Mouse (Mus musculus) hindbrain, embryonic 14.5 days (tissue): ENCODE measurements around the gene Pdlim1. TPM values are rescaled to one million over a fixed set of nuclear protein-coding genes. Genes with fewer than 3 reads are reported as not detected.
"Not testable (repeated sequence)": the region's sequence is repeated elsewhere in the genome, so short reads cannot be mapped to it uniquely, and the experiment has no call there.

Source experiments
- ATAC-seq: fragments of 200-750 bp; cut with Nextera tagmentation; 2 replicates; pipeline ENCODE4 v1.8.0; 2017; ENCODE audit warnings: moderate number of reproducible peaks, mild to moderate bottlenecking, moderate TSS enrichment, moderate library complexity; ENCODE audit not compliant: low FRiP score
- DNase-seq: peaks from one replicate; pipeline ENCODE4 v3.0.0-alpha.2; 2015; ENCODE audit warnings: low spot score
- H3K27ac ChIP-seq: fragments of 300-500 bp; sonication (generic); 2 replicates; pipeline ENCODE4 v1.5.1; 2014; ENCODE audit warnings: mild to moderate bottlenecking, moderate library complexity
- H3K27me3 ChIP-seq: fragments of 300-500 bp; sonication (generic); 2 replicates; pipeline ENCODE4 v1.6.1; 2014; ENCODE audit warnings: mild to moderate bottlenecking, low read length, mixed read lengths; ENCODE audit not compliant: control insufficient read depth, insufficient read depth
- H3K36me3 ChIP-seq: fragments of 300-500 bp; sonication (generic); replicated peaks from 2 replicates; pipeline ENCODE4 v1.6.1; 2014; ENCODE audit not compliant: control insufficient read depth, insufficient read depth
- H3K4me1 ChIP-seq: fragments of 300-500 bp; sonication (generic); replicated peaks from 2 replicates; pipeline ENCODE4 v1.6.1; 2014; ENCODE audit warnings: antibody characterized with exemption, low read length, mixed read lengths; ENCODE audit not compliant: control insufficient read depth, insufficient read depth
- H3K4me2 ChIP-seq: fragments of 300-500 bp; sonication (generic); replicated peaks from 2 replicates; pipeline ENCODE4 v1.6.1; 2014; ENCODE audit warnings: mild to moderate bottlenecking, moderate library complexity
- H3K4me3 ChIP-seq: fragments of 300-500 bp; sonication (generic); replicated peaks from 2 replicates; pipeline ENCODE4 v1.5.1; 2014; ENCODE audit warnings: mild to moderate bottlenecking, low read length
- H3K9ac ChIP-seq: fragments of 300-500 bp; sonication (generic); 2 replicates; pipeline ENCODE4 v1.6.1; 2014
- H3K9me3 ChIP-seq: fragments of 300-500 bp; sonication (generic); 2 replicates; pipeline ENCODE4 v1.6.1; 2016; ENCODE audit warnings: low read length; ENCODE audit not compliant: control insufficient read depth
- WGBS: fragments of 180-500 bp; shearing (Covaris S2); extraction: QIAGEN DNeasy Blood & Tissue Kit; methylation state at CpG from one replicate; pipeline ENCODE4 v1.1.7; 2014; 5-methylcytosine and 5-hydroxymethylcytosine counted together
- polyA plus RNA-seq: library from polyadenylated mRNA; unstranded; fragments of >200 nt; fragmentation: Nextera tagmentation; extraction: Ambion mirVana; gene quantifications from 2 replicates; pipeline ENCODE4 v1.2.1, GENCODE M21; 2014

Pdlim1 gene
- polyA plus RNA-seq, 1 experiment from 2014 or later: 9.0 TPM

DNA sequence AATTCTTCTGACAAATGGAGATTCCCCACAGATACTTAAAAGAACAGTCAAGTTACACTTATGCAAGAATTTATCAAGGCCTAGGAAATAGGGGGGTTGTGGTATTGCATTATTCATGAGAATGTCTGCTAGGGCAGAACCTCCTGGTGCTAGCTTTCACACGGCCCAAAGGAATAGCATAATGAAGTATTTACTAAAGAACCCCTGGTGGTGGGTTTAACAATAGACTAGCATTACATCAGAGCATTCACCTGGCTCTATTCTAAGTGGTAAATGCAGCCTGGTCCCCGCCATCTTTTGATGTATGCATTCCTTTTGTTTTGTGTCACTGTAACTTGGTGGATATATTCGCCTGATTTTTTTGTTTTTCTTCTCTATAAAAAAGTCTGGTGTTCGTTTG is 68.7 kb downstream of the Pdlim1 start:
- H3K27ac ChIP-seq, DNase-seq, H3K27me3 ChIP-seq, H3K4me1 ChIP-seq, H3K4me2 ChIP-seq, ATAC-seq, H3K9ac ChIP-seq, H3K9me3 ChIP-seq, H3K36me3 ChIP-seq, H3K4me3 ChIP-seq: not testable (repeated sequence)
- 30% methylated on average over 4 of the region's 4 CpGs for WGBS

- Histone ChIP-seq H3K4me3 (no peak overlapping the region), H3K36me3 (no peaks in the 10 kb centered on the region), H3K4me2 (no peak overlapping the region), H3K27me3 (no peaks in the 10 kb centered on the region), H3K9ac (no peak overlapping the region), H3K27ac (no peak overlapping the region), H3K4me1 (no peaks in the 10 kb centered on the region), H3K9me3 (no peaks in the 10 kb centered on the region)
- no peak for DNase-seq
- no peak for ATAC-seq
- 93% methylated on average over 10 of the region's 10 CpGs for WGBS
These were observed 81.0 kb downstream of the Pdlim1 start for GRCm38 (mm10) chr19:40190596-40190995.

DNA sequence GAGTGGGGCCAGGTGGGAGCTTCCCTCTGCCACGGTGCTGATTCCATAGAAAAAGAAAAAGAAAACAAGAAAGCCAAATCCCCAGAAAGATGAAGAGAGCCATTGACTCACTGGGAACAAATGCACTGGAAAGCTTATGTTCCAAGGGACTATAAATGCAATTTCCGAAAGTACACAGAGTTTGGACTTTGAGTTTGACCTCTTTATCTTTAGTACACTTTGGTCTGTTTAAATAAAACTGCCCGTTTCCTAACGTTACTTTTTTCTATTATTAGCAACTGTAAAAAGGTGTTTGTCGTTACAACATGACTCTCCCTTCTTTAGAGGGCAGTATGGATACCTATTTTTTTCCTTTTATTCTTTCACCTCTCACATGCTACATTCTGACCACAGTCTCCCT is 84.5 kb downstream of the Pdlim1 start, which contains the start of gene Cyp2c70:
Cyp2c70 (minus strand) TSS at position 174 of the 400 bp plus-strand sequence.
- Histone ChIP-seq H3K9me3 (no peaks in the 10 kb centered on the region), H3K27me3 (no peaks in the 10 kb centered on the region), H3K4me2 (no peak within 1 kb of the TSS), H3K27ac (no peak within 1 kb of the TSS), H3K4me1 (no peaks in the 10 kb centered on the region), H3K4me3 (no peak within 1 kb of the TSS), H3K9ac (no peak within 1 kb of the TSS), H3K36me3 (no peaks in the 10 kb centered on the region)
- ATAC-seq (no peak), DNase-seq (no peak)
- WGBS: 86% methylated on average over 5 of the region's 5 CpGs

DNA sequence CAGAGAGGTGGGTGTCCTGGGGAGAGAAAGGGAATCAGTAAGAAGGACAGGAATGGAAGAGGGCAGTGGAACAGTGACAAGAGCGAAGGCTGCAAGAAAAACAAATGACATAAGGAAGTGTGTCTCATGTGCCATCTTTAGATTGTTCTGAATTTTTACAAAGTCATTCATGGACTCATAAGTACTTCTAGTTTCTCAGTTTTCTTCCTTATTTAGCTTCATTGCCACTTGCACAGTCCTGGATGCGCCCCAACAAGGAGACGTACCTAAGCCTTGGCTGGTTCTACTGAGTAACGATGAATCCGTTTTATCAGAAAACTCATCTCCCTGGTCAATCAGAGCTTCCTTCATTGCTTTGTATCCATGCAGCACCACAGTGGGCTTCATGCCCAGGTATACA is 88.0 kb downstream of the Pdlim1 start:
- H3K27me3 ChIP-seq: no peaks in the 10 kb centered on the region
- H3K4me3 ChIP-seq: no peak overlapping the region
- no peak overlapping the region for H3K4me2 ChIP-seq
- no peaks in the 10 kb centered on the region for H3K36me3 ChIP-seq
- H3K9ac ChIP-seq: no peak overlapping the region
- ATAC-seq (no peak), DNase-seq (no peak)
- no peaks in the 10 kb centered on the region for H3K4me1 ChIP-seq
- H3K9me3 ChIP-seq: no peaks in the 10 kb centered on the region
- no peak overlapping the region for H3K27ac ChIP-seq
- 92% methylated on average over 5 of the region's 5 CpGs for WGBS

- 87% methylated on average over 4 of the region's 4 CpGs for WGBS
- no peaks in the 10 kb centered on the region for H3K4me1 ChIP-seq
- H3K27me3 ChIP-seq: no peaks in the 10 kb centered on the region
- H3K27ac ChIP-seq: no peak overlapping the region
- H3K9ac ChIP-seq: no peak overlapping the region
- no peak overlapping the region for H3K4me2 ChIP-seq
- no peaks in the 10 kb centered on the region for H3K36me3 ChIP-seq
- no peaks in the 10 kb centered on the region for H3K9me3 ChIP-seq
- ATAC-seq: no peak
- H3K4me3 ChIP-seq: no peak overlapping the region
- no peak for DNase-seq
These were observed 93.3 kb downstream of the Pdlim1 start for GRCm38 (mm10) chr19:40178311-40178710.

Other genes starting within 250 kb of the Pdlim1 start
- gene Cyp2c54, start 198.0 kb downstream of the Pdlim1 start, polyA plus RNA-seq: not detected in 2 replicates
- not detected in 2 replicates for gene Cyp2c50, start 182.2 kb downstream of the Pdlim1 start, polyA plus RNA-seq
- not detected in 2 replicates for gene Cyp2c70, start 84.5 kb downstream of the Pdlim1 start, polyA plus RNA-seq
- gene Sorbs1, start 241.9 kb upstream of the Pdlim1 start, polyA plus RNA-seq: 88.4 and 98.8 TPM in 2 replicates